Mouse (Mus musculus) lung, postnatal 4 days (tissue): Measurements from ENCODE around the gene Nsdhl.
A peak's percentile ranks its signal among the peaks of the same experiment; 100 is the strongest.

Experiments used
- DNase-seq, 2 experiments: peaks; one replicate each; pipeline ENCODE4 v3.0.0; 2021

The Nsdhl gene

GRCm38 (mm10) chrX:73005678-73006077, 87.3 kb downstream of the Nsdhl start:
- DNase-seq: no peak

- peak; percentile 92 to 94 for DNase-seq
These were observed 89.5 kb downstream of the Nsdhl start for GRCm38 (mm10) chrX:73007597-73008479.
